Mouse (Mus musculus) kidney, embryonic 16.5 days (tissue): ENCODE data around the gene Iqgap1. TPM values are rescaled to one million over a fixed set of nuclear protein-coding genes. Genes with fewer than 3 reads are reported as not detected.

Experiments
- ATAC-seq: fragments of 200-750 bp; cut with Nextera tagmentation; 2 replicates; pipeline ENCODE4 v1.8.0; 2017; ENCODE audit warnings: moderate TSS enrichment; ENCODE audit not compliant: low FRiP score, low TSS enrichment
- H3K27ac ChIP-seq: fragments of 300-500 bp; sonication (generic); 2 replicates; pipeline ENCODE4 v1.5.1; 2014; ENCODE audit warnings: low read length
- H3K27me3 ChIP-seq: fragments of 300-500 bp; sonication (generic); 2 replicates; pipeline ENCODE4 v1.6.1; 2014; ENCODE audit warnings: low read length, control low read depth, mixed read lengths; ENCODE audit not compliant: insufficient read depth
- H3K36me3 ChIP-seq: fragments of 300-500 bp; sonication (generic); 2 replicates; pipeline ENCODE4 v1.6.1; 2014; ENCODE audit warnings: low read length, control low read depth, mixed read lengths; ENCODE audit not compliant: insufficient read depth
- H3K4me1 ChIP-seq: fragments of 300-500 bp; sonication (generic); 2 replicates; pipeline ENCODE4 v1.6.1; 2014; ENCODE audit warnings: low read length, control low read depth, mixed read lengths; ENCODE audit not compliant: insufficient read depth
- H3K4me2 ChIP-seq: fragments of 300-500 bp; sonication (generic); replicated peaks from 2 replicates; pipeline ENCODE4 v1.6.1; 2014; ENCODE audit warnings: low read depth, low read length
- H3K4me3 ChIP-seq: fragments of 300-500 bp; sonication (generic); 2 replicates; pipeline ENCODE4 v1.5.1; 2014; ENCODE audit warnings: mild to moderate bottlenecking, low read length
- H3K9ac ChIP-seq: fragments of 300-500 bp; sonication (generic); replicated peaks from 2 replicates; pipeline ENCODE4 v1.6.1; 2014; ENCODE audit warnings: low read length
- H3K9me3 ChIP-seq: fragments of 300-500 bp; sonication (generic); 2 replicates; pipeline ENCODE4 v1.6.1; 2016; ENCODE audit warnings: low read length, control low read depth
- WGBS: fragments of 180-500 bp; shearing (Covaris S2); extraction: QIAGEN DNeasy Blood & Tissue Kit; methylation state at CpG from one replicate; pipeline ENCODE4 v1.1.7; 2014; 5-methylcytosine and 5-hydroxymethylcytosine counted together
- polyA plus RNA-seq: library from polyadenylated mRNA; unstranded; fragments of >200 nt; fragmentation: Nextera tagmentation; extraction: Ambion mirVana; gene quantifications from 2 replicates; pipeline ENCODE4 v1.2.1, GENCODE M21; 2015

Iqgap1 gene
- 97.7 and 101 TPM in 2 replicates for polyA plus RNA-seq

DNA sequence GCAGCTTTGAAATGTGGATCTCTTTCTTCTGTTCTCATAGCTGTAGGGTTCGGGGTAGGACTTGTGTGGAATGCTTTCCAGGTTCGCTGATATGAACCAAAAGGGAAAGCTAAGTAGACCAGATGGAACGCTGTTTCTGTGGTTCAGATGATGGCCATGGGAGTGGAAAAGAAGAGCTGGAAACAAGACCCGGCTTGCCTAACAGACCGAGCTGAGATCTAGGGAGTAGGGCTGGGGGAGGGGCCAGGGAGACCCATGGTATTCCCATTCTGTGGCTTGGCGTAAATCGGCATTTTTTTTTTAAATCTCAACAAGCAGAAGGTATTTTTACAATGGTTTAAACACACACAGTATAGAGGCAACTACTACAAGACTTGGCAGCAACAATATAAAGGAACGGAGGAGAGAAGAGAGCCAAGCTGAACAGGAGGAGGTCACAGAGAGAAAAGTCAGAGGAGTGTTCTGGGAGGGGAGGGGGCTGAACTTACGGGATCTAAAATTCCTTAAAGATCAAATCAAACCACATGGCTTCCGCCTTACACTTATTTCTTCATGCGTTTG is at the start of gene Iqgap1:
Gene Iqgap1 (minus strand): TSS at position 132 of the 561 bp plus-strand sequence.
- Histone ChIP-seq H3K4me2 (peak within 1 kb of the TSS; percentile 34), H3K9me3 (no peaks in the 10 kb centered on the region), H3K27me3 (no peaks in the 10 kb centered on the region), H3K4me3 (no peak within 1 kb of the TSS), H3K4me1 (peaks cover 37% of the 10 kb centered on the region), H3K27ac (peak within 1 kb of the TSS; percentile 92), H3K9ac (no peak within 1 kb of the TSS), H3K36me3 (no peaks in the 10 kb centered on the region)
- ATAC-seq = peak; percentile 27; the same call in 1 of the 2 replicates
- WGBS = 30% methylated on average over 11 of the region's 11 CpGs

DNA sequence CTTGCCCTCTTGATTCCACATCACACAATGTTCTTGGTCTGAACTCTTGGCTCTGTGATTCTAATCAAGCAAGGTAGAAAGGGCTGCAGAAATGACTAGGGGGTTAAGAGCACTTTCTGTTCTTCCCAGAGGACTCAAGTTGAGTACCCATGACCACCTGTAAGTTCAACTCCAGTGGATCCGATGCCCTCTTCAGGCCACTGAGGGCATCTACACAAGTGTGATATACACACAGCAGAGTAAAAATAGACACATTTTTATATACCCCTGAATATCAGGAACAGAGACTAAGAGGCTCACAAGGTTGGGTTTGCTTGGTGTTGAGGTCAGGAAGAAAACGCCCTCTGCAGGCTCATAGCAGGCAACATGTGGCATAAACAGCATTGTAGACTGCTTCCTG is 47.9 kb upstream of the Iqgap1 start:
- WGBS = 97% methylated on average over 2 of the region's 2 CpGs
- no peak for ATAC-seq

DNA sequence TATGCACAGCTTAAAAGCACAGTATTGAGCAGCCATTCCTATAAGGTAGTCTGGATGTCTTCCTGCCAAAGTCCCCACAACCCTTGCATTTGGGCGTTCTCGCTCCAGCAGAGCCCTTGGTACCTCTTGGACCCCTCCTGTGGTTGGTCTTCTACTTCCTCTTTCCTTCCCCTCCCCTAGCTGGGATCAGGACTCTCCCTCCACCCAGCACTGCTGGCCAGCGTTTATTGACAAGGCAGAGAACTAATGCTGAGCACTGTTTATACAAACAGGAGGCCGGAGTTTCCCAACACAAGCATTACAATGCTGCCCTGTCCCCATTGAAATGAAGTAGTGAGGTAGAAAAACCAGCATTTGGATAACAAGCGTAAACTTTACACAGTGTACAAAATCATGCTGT is 47.3 kb upstream of the Iqgap1 start:
- 90% methylated on average over 5 of the region's 5 CpGs for WGBS
- no peak for ATAC-seq
- Histone ChIP-seq H3K27ac (no peak overlapping the region), H3K9me3 (no peaks in the 10 kb centered on the region), H3K4me1 (no peaks in the 10 kb centered on the region), H3K36me3 (peaks cover 71% of the 10 kb centered on the region), H3K27me3 (no peaks in the 10 kb centered on the region), H3K4me3 (no peak overlapping the region), H3K9ac (no peak overlapping the region), H3K4me2 (no peak overlapping the region)

More for the DNA sequence above, 47.9 kb upstream of the Iqgap1 start:
- Histone ChIP-seq H3K4me2 (no peak overlapping the region), H3K9ac (no peak overlapping the region), H3K36me3 (peaks cover 68% of the 10 kb centered on the region), H3K27ac (no peak overlapping the region), H3K4me1 (no peaks in the 10 kb centered on the region), H3K9me3 (no peaks in the 10 kb centered on the region), H3K27me3 (no peaks in the 10 kb centered on the region), H3K4me3 (no peak overlapping the region)

DNA sequence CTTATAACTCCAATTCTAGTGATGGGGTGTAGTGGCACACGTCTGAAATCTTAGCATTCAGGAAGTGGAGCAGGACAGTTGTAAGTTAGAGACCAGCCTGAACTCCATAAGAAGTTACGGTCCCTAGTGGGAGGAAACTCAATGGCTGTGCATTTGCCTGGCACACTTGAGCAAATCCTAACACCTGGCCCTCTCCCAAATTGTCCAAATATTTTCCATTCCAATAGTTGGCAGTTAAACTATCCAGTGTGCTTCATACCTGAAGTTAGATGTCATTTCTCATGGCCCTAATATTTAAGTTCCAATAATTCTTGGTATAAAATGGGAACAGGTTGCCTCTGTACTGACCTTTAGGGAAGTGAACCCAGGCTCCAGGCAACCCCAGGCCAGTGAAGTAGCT is 42.9 kb upstream of the Iqgap1 start:
- Histone ChIP-seq H3K9ac (no peak overlapping the region), H3K4me3 (no peak overlapping the region), H3K9me3 (no peaks in the 10 kb centered on the region), H3K4me1 (peaks cover 30% of the 10 kb centered on the region), H3K36me3 (peaks cover 64% of the 10 kb centered on the region), H3K4me2 (no peak overlapping the region), H3K27ac (no peak overlapping the region), H3K27me3 (no peaks in the 10 kb centered on the region)
- ATAC-seq = no peak
- 93% methylated on average over 2 of the region's 2 CpGs for WGBS

DNA sequence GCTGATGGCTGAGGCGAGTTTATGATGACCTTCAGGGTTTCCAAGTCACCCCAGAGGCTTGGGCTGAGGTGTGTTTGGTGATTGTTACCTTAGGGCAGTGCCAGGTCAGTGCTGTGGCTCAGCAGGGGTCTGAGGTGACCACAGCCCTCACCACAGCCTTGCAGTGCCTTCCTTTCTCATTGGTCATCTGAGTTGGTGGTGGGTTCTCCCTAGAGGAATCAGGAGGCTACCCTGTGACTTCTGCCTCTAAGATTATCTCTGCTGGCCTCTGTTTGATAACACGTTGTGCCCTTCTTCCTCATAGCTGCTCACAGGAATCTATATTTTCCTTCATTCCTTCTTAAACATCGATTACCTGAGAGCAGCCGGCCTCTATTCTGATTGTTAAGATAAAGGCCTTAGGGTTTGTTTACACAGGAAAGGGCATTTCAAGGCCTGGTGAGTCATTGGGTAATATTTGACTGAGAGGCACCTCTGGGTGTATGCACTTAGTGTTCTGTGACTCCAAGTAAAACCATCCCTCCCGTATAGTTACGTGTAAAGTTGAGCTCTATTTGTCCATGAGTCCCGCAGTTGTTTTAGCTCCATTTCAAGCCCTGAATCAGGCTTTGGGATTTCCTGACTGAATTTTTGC is 40.9 kb upstream of the Iqgap1 start:
- H3K36me3 ChIP-seq = peaks cover 51% of the 10 kb centered on the region
- ATAC-seq = peak; percentile 62; the same call in 1 of the 2 replicates
- no peak overlapping the region for H3K4me3 ChIP-seq
- peak overlapping the region; percentile 23 for H3K4me2 ChIP-seq
- H3K27ac ChIP-seq = peak overlapping the region; percentile 89
- peak overlapping the region; percentile 46; the same call in 1 of the 2 replicates for H3K9ac ChIP-seq
- H3K9me3 ChIP-seq = no peaks in the 10 kb centered on the region
- peaks cover 48% of the 10 kb centered on the region for H3K4me1 ChIP-seq
- H3K27me3 ChIP-seq = no peaks in the 10 kb centered on the region
- 62% methylated on average over 7 of the region's 7 CpGs for WGBS

DNA sequence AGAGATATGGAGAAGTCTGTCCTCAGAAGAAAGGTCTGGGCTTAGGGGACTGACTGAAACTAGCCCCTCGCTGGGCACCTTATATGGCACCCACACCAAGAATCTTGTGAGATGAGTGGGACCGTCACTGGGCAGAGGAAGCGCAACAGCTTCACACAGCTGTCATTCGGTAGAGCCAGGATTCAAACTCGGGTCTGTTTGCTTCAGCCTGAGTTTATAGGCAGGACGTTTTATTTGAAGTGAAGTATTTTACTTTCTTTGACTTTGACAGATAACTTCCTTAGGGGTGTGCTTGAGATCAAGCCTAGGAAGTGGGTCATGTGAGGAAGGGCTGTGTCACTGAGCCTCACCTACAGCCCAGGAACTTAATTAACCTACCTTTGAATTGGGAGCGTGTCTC is 39.7 kb upstream of the Iqgap1 start:
- Histone ChIP-seq H3K27me3 (no peaks in the 10 kb centered on the region), H3K36me3 (peaks cover 44% of the 10 kb centered on the region), H3K4me2 (no peak overlapping the region), H3K4me3 (no peak overlapping the region), H3K27ac (peak overlapping the region; percentile 89), H3K9ac (no peak overlapping the region), H3K4me1 (peaks cover 50% of the 10 kb centered on the region), H3K9me3 (no peaks in the 10 kb centered on the region)
- WGBS = 86% methylated on average over 7 of the region's 7 CpGs
- no peak for ATAC-seq

DNA sequence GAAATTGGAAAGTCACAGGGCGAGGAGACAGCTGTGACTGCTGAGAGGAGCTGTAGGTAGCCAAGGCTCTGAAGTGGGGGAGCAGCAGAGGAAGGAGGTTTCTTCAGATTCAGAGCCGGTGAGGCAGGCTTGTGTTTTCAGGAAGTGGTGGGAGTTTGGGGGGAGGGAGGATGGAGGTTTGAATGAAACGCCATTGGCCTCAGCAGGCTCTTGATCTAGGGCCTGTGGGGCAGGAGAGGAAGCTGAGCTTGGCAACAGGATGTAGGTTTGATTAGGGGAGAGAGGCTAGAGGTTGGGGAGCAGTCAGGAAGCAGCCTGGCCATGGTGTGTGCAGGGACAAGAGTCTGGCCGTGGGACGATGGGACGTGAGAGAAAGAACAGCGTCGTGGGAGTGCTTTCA is 39.1 kb upstream of the Iqgap1 start:
- Histone ChIP-seq H3K36me3 (peaks cover 39% of the 10 kb centered on the region), H3K4me1 (peaks cover 50% of the 10 kb centered on the region), H3K9me3 (no peaks in the 10 kb centered on the region), H3K9ac (0 out of 2 replicates have a peak overlapping the region, but pooled peaks have one; percentile 44), H3K27me3 (no peaks in the 10 kb centered on the region), H3K4me2 (no peak overlapping the region; the same call in 1 of the 2 replicates), H3K4me3 (no peak overlapping the region), H3K27ac (peak overlapping the region; percentile 54)
- 56% methylated on average over 8 of the region's 8 CpGs for WGBS
- no peak for ATAC-seq

DNA sequence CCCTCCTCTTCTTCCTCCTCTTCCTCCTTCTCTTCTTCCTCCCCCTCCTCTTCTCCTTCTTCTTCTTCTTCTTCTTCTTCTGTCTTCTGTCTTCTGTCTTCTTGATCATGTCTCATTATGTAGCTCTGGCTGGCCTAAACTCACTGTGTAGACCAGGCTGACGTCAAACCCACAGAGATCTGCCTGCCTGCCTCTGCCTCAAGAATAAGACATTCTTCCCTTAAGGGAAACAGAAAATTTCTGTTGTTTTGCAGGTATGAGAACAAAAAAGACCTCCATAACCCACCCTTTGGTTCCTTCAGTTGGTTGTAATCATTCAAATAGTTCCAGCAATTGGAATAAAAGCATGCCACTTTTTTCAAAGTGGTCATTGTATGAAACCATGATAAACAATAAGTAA is 38.4 kb upstream of the Iqgap1 start:
- no peak for ATAC-seq
- H3K27me3 ChIP-seq = no peaks in the 10 kb centered on the region
- H3K27ac ChIP-seq = no peak overlapping the region
- WGBS = 68% methylated on average over 1 of the region's 1 CpGs
- no peak overlapping the region for H3K4me3 ChIP-seq
- peaks cover 50% of the 10 kb centered on the region for H3K4me1 ChIP-seq
- H3K36me3 ChIP-seq = peaks cover 36% of the 10 kb centered on the region
- H3K4me2 ChIP-seq = no peak overlapping the region
- H3K9me3 ChIP-seq = no peaks in the 10 kb centered on the region
- H3K9ac ChIP-seq = no peak overlapping the region

DNA sequence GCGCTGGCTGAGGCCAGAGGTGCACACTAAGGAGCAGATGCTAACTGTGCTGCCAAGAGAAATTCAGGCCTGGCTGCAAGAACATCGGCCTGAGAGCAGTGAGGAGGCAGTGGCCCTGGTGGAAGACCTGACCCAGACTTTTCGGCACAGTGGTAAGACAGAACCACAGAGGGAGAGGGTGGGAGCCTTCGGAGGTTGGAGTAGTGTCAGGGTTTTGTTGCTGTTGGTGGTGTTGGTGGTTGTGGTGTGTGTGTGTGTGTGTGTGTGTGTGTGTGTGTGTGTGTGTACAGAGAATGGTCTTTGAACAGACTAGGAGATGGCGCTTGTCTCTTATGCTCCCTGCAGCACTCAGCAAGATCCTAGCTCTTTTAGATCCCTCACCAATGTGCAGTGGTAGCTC is 37.7 kb upstream of the Iqgap1 start:
- no peak overlapping the region for H3K9ac ChIP-seq
- H3K9me3 ChIP-seq = no peaks in the 10 kb centered on the region
- no peaks in the 10 kb centered on the region for H3K27me3 ChIP-seq
- H3K4me3 ChIP-seq = no peak overlapping the region
- peaks cover 32% of the 10 kb centered on the region for H3K36me3 ChIP-seq
- 79% methylated on average over 5 of the region's 5 CpGs for WGBS
- H3K4me2 ChIP-seq = no peak overlapping the region
- H3K27ac ChIP-seq = no peak overlapping the region
- no peak for ATAC-seq
- peaks cover 50% of the 10 kb centered on the region for H3K4me1 ChIP-seq

DNA sequence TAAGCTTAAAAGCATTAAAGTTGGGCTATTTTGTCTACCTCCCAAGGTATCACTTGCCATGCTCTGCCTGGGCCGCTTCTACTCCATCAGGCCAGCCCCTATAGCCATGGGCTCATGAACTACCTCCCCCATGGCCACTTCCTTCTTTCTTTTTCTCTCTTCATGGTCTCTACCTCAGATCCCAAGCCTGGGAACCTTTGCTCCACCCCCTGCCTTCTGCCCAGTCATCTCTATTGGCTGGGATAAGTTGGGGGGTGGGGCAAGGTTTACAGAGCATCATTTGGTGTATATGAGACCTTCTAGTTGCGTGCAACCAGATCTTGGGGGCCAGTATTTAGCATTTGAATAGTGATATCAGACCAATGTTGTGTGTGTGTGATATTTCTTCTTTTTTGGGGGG is 36.7 kb upstream of the Iqgap1 start:
- no peak overlapping the region for H3K4me3 ChIP-seq
- WGBS = 96% methylated on average over 2 of the region's 2 CpGs
- peaks cover 21% of the 10 kb centered on the region; the same call in 1 of the 2 replicates for H3K36me3 ChIP-seq
- ATAC-seq = no peak
- H3K4me1 ChIP-seq = peaks cover 50% of the 10 kb centered on the region
- no peak overlapping the region for H3K4me2 ChIP-seq
- no peaks in the 10 kb centered on the region for H3K9me3 ChIP-seq
- H3K27me3 ChIP-seq = no peaks in the 10 kb centered on the region
- H3K9ac ChIP-seq = no peak overlapping the region
- no peak overlapping the region for H3K27ac ChIP-seq
